Mouse (Mus musculus): ENCODE results near the gene Gba2. TPM values are rescaled to one million over a fixed set of nuclear protein-coding genes. Genes with fewer than 3 reads are reported as not detected.

Gba2 gene
- polyA plus RNA-seq, 1 experiment from 2014 or later = 24.2 TPM

DNA sequence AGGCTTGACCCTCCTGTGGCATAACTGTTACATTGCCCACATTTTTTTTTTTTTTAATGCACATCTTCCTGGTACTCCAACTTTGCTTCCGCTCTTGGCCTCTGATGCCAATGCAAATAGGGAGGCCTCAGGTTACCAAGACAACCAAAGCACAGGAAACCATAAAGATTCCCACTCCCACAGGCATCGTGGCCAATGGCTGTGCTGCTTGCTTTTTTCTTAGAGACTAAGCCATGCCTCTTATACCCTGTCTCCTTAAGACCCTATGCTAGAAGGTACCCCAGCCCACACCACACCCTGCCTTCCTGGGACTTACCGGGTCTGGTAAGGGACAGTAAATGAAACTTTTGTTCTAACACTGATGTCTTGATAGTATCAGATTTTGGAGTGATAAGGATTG, 14.8 kb upstream of the Gba2 start:
- H3K27ac ChIP-seq = no peak overlapping the region
- no peak overlapping the region for H3K4me2 ChIP-seq
- 70% methylated on average over 3 of the region's 3 CpGs for WGBS
- no peaks in the 10 kb centered on the region for H3K9me3 ChIP-seq
- no peak overlapping the region for H3K4me3 ChIP-seq
- H3K36me3 ChIP-seq = no peaks in the 10 kb centered on the region
- no peak for ATAC-seq (ENCODE audit: insufficient number of reproducible peaks, insufficient read depth, low FRiP score, low TSS enrichment, low read depth)
- H3K27me3 ChIP-seq = no peaks in the 10 kb centered on the region
- no peaks in the 10 kb centered on the region for H3K4me1 ChIP-seq
- no peak overlapping the region for H3K9ac ChIP-seq

DNA sequence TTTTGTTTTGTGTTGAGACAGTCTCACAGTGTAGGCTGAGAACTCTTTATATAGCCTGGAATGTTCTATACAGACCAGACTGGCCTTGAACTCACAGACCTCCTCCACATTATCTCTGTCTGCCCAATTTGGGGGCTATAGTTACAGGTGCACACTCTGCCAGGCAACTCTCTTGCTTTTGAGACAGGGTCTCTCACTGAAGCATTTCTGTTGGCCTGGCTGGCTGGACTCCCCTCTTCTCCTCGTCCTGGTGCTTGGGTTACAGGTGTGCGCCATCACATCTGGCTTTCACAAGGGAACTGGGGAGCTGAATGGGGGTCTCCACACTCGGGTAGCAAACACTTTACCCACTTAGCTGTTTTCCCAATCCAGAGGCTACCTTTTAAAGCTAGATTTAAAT, 13.3 kb upstream of the Gba2 start:
- Histone ChIP-seq H3K4me1 (peaks cover 6% of the 10 kb centered on the region), H3K27ac (no peak overlapping the region), H3K4me2 (no peak overlapping the region), H3K4me3 (no peak overlapping the region), H3K9ac (no peak overlapping the region), H3K36me3 (no peaks in the 10 kb centered on the region), H3K9me3 (no peaks in the 10 kb centered on the region), H3K27me3 (no peaks in the 10 kb centered on the region)
- ATAC-seq (ENCODE audit: insufficient number of reproducible peaks, insufficient read depth, low FRiP score, low TSS enrichment, low read depth) = no peak
- 79% methylated on average over 3 of the region's 3 CpGs for WGBS

DNA sequence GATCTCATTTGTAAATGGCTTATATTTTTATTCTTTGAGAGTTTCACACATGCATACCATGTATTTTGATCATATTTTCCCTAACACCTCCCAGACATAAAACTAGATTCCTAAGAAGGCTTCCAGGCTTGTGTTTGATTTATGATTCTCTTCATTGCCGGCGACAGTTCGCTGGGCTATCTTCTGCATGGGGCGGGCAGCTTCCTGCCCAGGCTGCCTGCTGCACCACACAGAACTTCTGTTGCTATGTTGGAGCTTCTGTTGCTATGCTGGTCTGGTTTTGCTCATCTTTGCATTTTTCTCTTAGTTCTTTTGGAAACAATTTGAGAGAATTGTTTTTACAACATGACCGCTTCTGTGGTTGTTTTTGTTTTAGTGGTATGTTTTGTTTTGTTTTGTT, 12.9 kb upstream of the Gba2 start:
- Histone ChIP-seq H3K9ac (no peak overlapping the region), H3K4me3 (no peak overlapping the region), H3K4me1 (peaks cover 6% of the 10 kb centered on the region), H3K27me3 (no peaks in the 10 kb centered on the region), H3K36me3 (no peaks in the 10 kb centered on the region), H3K4me2 (no peak overlapping the region), H3K9me3 (no peaks in the 10 kb centered on the region), H3K27ac (no peak overlapping the region)
- no peak for ATAC-seq (ENCODE audit: insufficient number of reproducible peaks, insufficient read depth, low FRiP score, low TSS enrichment, low read depth)
- WGBS = 73% methylated on average over 5 of the region's 5 CpGs

DNA sequence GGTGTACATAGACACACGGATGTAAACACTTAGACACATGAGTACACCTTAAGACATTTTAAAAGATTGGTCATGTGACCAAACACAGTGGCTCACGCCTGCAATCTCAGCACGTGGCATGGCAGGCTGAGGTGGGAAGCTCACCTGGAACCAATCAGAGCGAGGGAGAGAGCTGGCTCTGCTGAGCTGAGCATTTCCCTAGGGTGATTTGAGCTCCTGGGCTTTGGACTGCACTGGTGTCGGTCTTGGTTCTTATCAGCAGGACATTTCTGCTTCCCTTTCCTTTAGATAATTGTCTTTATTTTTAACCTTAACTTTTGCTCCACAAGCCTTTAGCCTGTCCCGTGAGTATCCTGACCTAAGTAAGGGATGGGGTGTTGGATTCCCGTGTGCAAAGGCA, 9.0 kb upstream of the Gba2 start:
- Histone ChIP-seq H3K4me1 (peaks cover 6% of the 10 kb centered on the region), H3K9ac (no peak overlapping the region), H3K4me3 (no peak overlapping the region), H3K27ac (no peak overlapping the region), H3K27me3 (no peaks in the 10 kb centered on the region), H3K9me3 (no peaks in the 10 kb centered on the region), H3K4me2 (no peak overlapping the region), H3K36me3 (peaks cover 17% of the 10 kb centered on the region)
- no peak for ATAC-seq (ENCODE audit: insufficient number of reproducible peaks, insufficient read depth, low FRiP score, low TSS enrichment, low read depth)
- 40% methylated on average over 7 of the region's 7 CpGs for WGBS

DNA sequence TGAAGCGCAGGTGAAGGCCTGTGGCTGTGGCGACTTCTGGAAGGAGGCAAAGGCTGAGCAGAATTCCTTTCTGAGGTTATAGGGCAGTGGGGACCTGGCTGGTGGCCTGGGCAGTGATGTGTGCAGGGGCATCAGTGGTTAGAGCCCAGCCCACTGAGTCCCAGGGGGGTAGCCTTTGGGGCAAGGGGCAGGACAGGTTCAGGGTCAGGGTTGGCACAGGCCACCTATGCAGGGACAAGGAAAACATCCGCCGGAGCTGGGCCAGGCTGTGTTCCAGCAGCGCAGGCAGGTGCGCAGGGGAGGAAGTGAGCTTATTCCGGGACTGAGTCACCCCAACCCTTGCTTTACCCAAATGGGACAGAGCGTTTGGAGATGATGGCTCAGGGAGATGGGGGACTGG, 7.7 kb upstream of the Gba2 start:
- 79% methylated on average over 8 of the region's 8 CpGs for WGBS
- no peaks in the 10 kb centered on the region for H3K9me3 ChIP-seq
- no peak overlapping the region for H3K4me3 ChIP-seq
- H3K9ac ChIP-seq = no peak overlapping the region
- no peaks in the 10 kb centered on the region for H3K27me3 ChIP-seq
- peaks cover 30% of the 10 kb centered on the region for H3K36me3 ChIP-seq
- 0 out of 2 replicates have a peak, but pooled peaks have one; percentile 15 for ATAC-seq (ENCODE audit: insufficient number of reproducible peaks, insufficient read depth, low FRiP score, low TSS enrichment, low read depth)
- peaks cover 6% of the 10 kb centered on the region for H3K4me1 ChIP-seq
- no peak overlapping the region for H3K4me2 ChIP-seq
- no peak overlapping the region for H3K27ac ChIP-seq

DNA sequence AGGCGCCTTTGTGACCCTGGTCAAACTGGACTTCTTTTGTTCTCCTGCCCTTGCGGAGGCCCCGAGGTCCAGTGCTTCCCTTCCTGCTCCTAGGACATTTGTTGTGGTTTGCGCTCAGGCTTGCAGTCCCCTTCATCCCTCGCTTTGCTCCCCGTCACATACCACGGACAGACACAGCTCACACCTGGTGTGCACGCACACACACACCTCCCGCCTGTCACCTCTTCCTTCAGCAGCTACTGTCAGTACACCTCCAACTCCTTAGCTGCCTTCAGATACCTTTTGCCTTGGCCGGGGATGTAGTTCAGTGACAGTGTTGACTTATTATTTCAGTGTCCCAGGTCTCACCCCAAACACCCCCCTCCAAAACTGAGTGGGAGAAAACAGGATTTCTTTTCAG, 7.0 kb upstream of the Gba2 start:
- Histone ChIP-seq H3K9me3 (no peaks in the 10 kb centered on the region), H3K27me3 (no peaks in the 10 kb centered on the region), H3K27ac (no peak overlapping the region), H3K4me1 (peaks cover 6% of the 10 kb centered on the region), H3K4me3 (no peak overlapping the region), H3K4me2 (no peak overlapping the region), H3K9ac (no peak overlapping the region), H3K36me3 (peaks cover 37% of the 10 kb centered on the region)
- ATAC-seq (ENCODE audit: insufficient number of reproducible peaks, insufficient read depth, low FRiP score, low TSS enrichment, low read depth) = no peak
- WGBS = 41% methylated on average over 10 of the region's 10 CpGs

DNA sequence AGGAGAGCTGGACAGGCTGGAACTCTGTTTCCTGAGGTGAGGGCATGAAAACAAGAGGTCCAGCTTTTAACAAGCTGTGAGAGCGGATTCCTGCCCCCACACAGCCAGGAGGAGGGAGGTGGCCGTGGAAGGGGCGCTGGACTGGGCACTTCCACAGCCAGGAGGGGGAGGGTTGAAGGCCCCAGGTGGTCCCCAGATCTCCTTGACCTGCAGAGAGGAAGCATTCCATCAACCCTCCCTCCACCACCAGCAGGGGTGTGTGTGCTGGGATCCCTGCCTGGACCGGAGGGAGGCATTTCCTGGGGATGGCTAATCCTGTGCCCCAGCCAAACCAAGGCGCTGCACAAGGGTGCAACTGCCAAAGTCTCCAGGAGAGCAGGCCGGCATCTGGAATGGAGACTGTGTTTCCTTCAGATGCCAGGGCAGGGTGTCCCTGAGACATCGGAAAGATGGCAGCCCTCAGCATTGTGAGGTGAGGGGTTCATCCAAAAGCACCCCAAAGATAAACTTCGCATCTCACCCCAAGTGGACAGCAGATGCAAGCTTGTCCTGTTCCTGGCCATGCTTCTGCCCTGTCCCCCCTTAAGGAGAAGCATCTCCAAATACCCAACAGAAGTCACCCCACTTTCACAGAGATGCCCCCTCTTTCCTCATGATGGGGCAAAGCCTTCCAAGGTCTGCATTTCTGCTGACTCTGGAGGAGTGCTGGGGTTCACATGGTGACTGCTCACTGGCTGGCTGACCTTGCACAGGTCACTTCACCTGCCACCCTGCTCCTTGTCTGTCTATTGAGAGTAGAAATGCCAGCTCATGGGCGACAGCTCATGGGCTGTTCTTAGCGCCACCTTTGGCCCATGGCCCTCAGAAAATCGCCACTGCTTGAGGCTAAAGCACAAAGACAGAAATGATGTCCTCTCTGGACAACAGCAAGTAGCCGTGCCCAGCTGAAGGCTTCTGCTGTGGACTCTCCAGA, 6.1 kb upstream of the Gba2 start, which contains the start of gene Msmp:
Gene Msmp (minus strand): TSS at position 51 of the 973 bp plus-strand sequence.
- peaks cover 42% of the 10 kb centered on the region for H3K36me3 ChIP-seq

DNA sequence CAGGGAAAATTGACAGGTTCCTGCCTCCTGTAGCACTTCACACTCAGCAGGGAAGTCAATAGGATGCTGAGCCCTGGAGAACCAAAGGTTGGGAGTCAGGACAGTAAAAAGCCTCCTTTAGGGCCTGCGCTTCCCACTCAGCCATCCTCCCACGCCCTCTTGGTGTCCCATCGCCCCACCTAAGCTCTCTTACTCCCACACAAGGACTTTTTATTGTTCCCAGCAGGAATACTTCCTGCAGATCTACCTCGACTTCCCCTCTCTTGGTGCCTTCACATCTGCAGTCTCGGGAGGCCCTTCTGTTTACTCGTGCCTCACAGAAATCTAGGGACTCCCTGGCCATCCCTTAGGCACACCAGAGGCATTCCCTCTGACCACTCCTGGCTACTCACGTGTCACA, 4.7 kb upstream of the Gba2 start:
- Histone ChIP-seq H3K4me1 (peaks cover 17% of the 10 kb centered on the region), H3K9ac (no peak overlapping the region), H3K9me3 (no peaks in the 10 kb centered on the region), H3K4me2 (no peak overlapping the region), H3K27me3 (no peaks in the 10 kb centered on the region), H3K36me3 (peaks cover 42% of the 10 kb centered on the region), H3K27ac (no peak overlapping the region), H3K4me3 (no peak overlapping the region)
- no peak for ATAC-seq (ENCODE audit: insufficient number of reproducible peaks, insufficient read depth, low FRiP score, low TSS enrichment, low read depth)
- 74% methylated on average over 7 of the region's 7 CpGs for WGBS

More for the DNA sequence above, 6.1 kb upstream of the Gba2 start, which contains the start of gene Msmp:
- Histone ChIP-seq H3K27me3 (no peaks in the 10 kb centered on the region), H3K4me1 (peaks cover 12% of the 10 kb centered on the region), H3K9ac (no peak within 1 kb of the TSS), H3K4me2 (no peak within 1 kb of the TSS), H3K9me3 (no peaks in the 10 kb centered on the region), H3K4me3 (no peak within 1 kb of the TSS), H3K27ac (no peak within 1 kb of the TSS)
- no peak for ATAC-seq (ENCODE audit: insufficient number of reproducible peaks, insufficient read depth, low FRiP score, low TSS enrichment, low read depth)
- 66% methylated on average over 12 of the region's 12 CpGs for WGBS

DNA sequence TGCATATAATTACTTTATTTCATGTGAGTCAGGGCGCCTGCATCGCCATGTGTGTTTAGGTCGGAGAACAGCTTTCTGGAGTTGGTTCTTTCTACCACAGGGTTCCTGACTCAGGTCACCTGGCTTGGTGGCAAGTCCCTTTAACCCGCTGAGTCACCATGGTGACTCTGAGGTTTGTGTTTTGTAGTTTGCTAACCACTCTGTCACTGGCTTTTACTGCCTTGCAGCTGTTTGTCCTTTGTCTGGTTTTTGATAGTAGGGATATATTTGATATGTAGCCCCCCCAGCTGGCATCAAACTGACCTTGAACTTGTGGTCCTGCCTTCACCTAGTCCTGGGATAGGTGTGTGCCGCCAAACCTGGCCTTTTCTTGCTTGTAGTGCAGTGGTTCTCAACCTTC, 3.6 kb upstream of the Gba2 start:
- Histone ChIP-seq H3K27me3 (no peaks in the 10 kb centered on the region), H3K4me2 (no peak overlapping the region), H3K27ac (no peak overlapping the region), H3K36me3 (peaks cover 42% of the 10 kb centered on the region), H3K9me3 (no peaks in the 10 kb centered on the region), H3K4me1 (peaks cover 18% of the 10 kb centered on the region), H3K4me3 (no peak overlapping the region), H3K9ac (no peak overlapping the region)
- no peak for ATAC-seq (ENCODE audit: insufficient number of reproducible peaks, insufficient read depth, low FRiP score, low TSS enrichment, low read depth)
- 88% methylated on average over 5 of the region's 5 CpGs for whole genome bisulfite sequencing

DNA sequence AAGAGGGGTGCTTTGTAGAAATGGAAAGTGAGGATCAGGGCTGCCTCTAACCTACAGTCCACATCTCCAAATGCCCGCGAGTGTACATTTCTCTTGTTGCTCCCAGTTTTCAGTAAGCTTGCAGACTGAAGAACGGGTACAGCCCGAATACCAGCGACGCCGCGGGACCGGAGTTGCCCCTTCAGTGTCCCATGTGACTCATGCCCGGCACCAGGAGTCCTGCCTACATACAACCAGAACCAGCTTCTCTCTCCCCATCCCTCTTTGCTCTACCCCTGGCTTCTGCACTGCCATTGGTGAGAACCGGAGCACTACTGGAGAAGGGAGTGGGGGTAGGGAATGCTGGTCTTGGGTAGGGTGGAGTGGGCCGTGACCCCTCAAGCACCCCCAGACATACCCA, 2.7 kb upstream of the Gba2 start:
- H3K27me3 ChIP-seq = no peaks in the 10 kb centered on the region
- H3K9ac ChIP-seq = no peak overlapping the region
- ATAC-seq (ENCODE audit: insufficient number of reproducible peaks, insufficient read depth, low FRiP score, low TSS enrichment, low read depth) = no peak
- H3K9me3 ChIP-seq = no peaks in the 10 kb centered on the region
- peaks cover 42% of the 10 kb centered on the region for H3K36me3 ChIP-seq
- H3K27ac ChIP-seq = no peak overlapping the region
- H3K4me3 ChIP-seq = no peak overlapping the region
- no peak overlapping the region for H3K4me2 ChIP-seq
- WGBS = 95% methylated on average over 12 of the region's 12 CpGs
- peaks cover 27% of the 10 kb centered on the region for H3K4me1 ChIP-seq

DNA sequence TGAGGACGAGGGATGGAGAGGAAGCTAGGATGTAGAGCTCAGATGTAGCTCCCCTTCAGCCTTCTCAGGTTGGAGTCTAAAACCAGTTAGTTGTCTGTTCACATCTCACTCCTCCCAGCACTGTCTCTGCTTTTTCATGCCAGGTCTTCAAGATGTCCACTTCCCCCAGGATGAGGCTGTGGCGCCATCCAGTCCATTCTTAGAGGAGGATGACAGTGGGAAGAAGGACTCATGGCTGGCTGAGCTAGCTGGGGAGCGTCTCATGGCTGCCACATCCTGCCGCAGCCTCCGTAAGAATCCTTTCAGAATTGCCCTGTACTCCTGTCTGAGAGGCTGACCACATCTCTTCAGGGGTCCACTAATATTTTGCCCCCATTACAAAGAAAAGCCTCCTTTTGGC, 2.0 kb upstream of the Gba2 start:
- Histone ChIP-seq H3K9ac (no peak overlapping the region), H3K9me3 (no peaks in the 10 kb centered on the region), H3K4me2 (no peak overlapping the region), H3K36me3 (peaks cover 42% of the 10 kb centered on the region), H3K27ac (no peak overlapping the region), H3K27me3 (no peaks in the 10 kb centered on the region), H3K4me3 (no peak overlapping the region), H3K4me1 (peaks cover 34% of the 10 kb centered on the region)
- 92% methylated on average over 5 of the region's 5 CpGs for WGBS
- no peak for ATAC-seq (ENCODE audit: insufficient number of reproducible peaks, insufficient read depth, low FRiP score, low TSS enrichment, low read depth)

DNA sequence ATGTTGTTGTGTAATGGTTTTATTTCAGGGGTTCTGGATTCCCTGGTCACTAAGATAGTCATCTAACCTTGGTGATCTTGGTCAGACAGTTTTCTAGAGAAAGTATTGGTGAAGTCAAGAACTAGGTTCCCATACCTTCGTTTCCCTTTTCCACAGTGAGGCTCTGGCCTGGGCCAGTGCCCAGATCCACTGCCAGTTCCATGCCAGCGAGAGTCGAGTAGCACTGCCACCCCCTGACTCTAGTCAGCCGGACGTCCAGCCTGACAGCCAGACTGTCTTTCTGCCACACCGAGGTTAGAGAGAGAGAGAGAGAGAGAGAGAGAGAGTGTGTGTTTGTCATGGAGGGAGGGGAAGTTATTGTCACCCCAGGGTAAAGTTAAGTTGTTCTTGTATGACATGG, 1.1 kb upstream of the Gba2 start:
- peaks cover 42% of the 10 kb centered on the region for H3K4me1 ChIP-seq
- peaks cover 42% of the 10 kb centered on the region for H3K36me3 ChIP-seq
- WGBS = 84% methylated on average over 6 of the region's 6 CpGs
- peak overlapping the region; percentile 90 for H3K9ac ChIP-seq
- no peaks in the 10 kb centered on the region for H3K9me3 ChIP-seq
- H3K4me3 ChIP-seq = peak overlapping the region; percentile 79
- ATAC-seq (ENCODE audit: insufficient number of reproducible peaks, insufficient read depth, low FRiP score, low TSS enrichment, low read depth) = no peak
- H3K27me3 ChIP-seq = no peaks in the 10 kb centered on the region
- H3K27ac ChIP-seq = no peak overlapping the region
- H3K4me2 ChIP-seq = peak overlapping the region; percentile 95

Data from embryonic facial prominence, embryonic 13.5 days (tissue).